Mouse (Mus musculus) c-Kit-positive CD71-negative TER-119-negative erythroid progenitor cells, embryonic 14.5 days (primary cell): Measurements from ENCODE around the gene Vmn1r78.
"Not testable (repeated sequence)": the region's sequence is repeated elsewhere in the genome, so short reads cannot be mapped to it uniquely, and the experiment has no call there.

Experiments
- DNase-seq: peaks from one replicate; pipeline ENCODE4 v3.0.0-alpha.2; 2013; ENCODE audit warnings: low read depth

Vmn1r78 gene

DNA sequence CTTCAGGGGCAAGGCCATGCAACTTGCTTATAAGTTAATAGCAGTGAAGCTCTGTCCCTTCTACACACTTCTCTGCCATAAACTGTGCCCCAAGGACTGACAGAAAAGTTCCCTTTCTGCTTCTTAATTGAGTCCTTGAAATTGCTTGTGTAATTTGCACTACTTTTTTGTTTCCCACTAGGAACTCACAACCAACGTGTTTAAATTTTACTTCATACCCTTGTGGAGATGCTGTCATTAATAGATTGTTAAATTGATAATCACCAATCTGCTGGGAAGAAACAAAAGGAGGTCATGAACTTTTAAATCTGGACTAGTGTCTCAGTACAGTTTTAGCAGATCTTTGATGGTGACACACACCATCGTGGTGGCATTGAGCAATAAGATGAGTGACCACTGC lies at the start of gene Vmn1r78:
Gene Vmn1r78 (plus strand): TSS at position 301 of the 400 bp plus-strand sequence.
- no peak for DNase-seq

DNA sequence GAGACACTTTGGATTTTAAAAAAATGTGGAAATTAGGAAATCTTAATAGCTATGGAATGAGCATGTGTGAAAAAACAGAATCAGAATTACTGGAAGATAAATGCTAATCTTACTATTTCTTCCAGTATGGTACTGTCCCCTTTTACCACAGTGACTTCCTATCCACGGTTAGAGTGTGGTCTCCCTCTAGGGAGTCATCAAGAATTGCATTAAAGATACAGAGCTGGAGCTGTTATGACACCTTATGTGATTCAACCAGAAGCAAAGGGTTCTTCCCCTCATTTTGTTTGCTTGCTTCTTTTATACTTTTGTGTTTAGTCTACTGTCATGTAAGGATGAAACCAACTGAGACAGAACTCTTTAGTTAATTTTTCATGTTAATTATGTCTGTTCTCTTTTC lies 6.4 kb downstream of the Vmn1r78 start:
- not testable (repeated sequence) for DNase-seq

DNA sequence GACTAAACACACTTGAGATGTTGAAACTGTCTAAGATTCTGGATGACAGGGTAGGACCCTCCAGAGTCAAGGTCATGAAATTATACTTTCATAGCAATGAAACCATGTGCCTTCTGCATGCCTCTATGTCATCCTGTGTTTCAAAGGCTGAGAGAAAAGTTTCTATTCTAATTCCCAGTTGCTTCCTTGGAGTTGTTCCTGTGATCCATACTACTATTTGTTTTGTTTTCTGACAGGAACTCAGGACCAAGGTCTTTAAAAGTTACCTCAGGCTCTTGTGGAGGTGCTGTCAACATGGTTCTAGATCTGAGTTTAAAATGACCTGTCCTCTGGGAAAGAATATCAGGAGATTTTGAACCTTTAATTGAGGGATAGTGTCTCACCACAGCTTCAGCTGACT lies 20.9 kb downstream of the Vmn1r78 start, which contains the start of gene Vmn1r79:
Gene Vmn1r79 (plus strand): TSS at position 301 of the 400 bp plus-strand sequence.
- DNase-seq = not testable (repeated sequence)

GRCm38 (mm10) chr7:12172926-12173325 lies 22.9 kb downstream of the Vmn1r78 start:
- not testable (repeated sequence) for DNase-seq

DNA sequence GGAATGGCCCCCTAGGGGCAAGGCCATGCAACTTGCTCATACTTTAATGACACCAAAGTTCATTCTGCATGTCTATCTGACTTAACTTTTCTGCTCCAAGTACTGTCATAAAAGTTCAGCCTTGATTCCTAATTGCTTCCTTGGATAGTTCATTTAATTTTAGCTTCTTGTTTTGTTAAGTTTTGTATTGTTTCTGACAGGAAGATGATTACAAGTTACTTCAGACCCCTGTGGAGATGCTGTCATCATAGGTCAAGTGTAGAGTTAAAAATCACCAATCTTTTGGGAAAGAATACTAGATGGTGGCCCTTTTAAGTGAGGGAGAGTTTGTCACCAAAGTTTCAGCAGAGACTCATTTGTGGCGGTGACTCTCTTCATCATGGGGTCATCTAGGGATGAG lies 38.9 kb downstream of the Vmn1r78 start, which contains the start of gene Vmn1r80:
Gene Vmn1r80 (plus strand): TSS at position 301 of the 400 bp plus-strand sequence.
- DNase-seq = no peak

DNA sequence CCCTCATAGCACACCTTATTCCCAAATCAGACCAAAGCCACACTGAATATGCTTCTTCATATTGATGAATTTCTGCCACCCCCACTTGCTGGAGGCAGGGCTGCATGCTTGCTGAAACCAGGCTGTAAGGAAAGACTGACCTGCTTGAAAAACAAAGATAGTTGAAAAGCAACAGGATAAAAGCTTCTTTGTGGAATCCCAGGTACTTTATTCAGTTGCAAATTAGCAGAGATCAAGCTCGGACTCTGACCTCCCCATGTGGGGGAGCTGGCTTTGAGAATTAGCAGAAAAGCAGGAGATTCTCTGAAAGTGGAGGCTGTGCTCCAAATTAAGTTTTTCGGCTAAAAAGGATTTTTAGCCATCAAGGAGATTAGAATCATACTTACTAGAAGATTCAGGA lies 54.1 kb downstream of the Vmn1r78 start:
- DNase-seq = no peak
